Mouse (Mus musculus) liver (tissue): ENCODE data around the gene Rnf39.
"Not testable (repeated sequence)": the region's sequence is repeated elsewhere in the genome, so short reads cannot be mapped to it uniquely, and the experiment has no call there.

ENCODE experiments used
- DNase-seq: peaks from one replicate; pipeline ENCODE4 v3.0.0-alpha.2; 2020; ENCODE audit warnings: mixed read lengths

Gene Rnf39

GRCm38 (mm10) chr17:36988475-36988874, 45.8 kb downstream of the Rnf39 start:
- no peak for DNase-seq

GRCm38 (mm10) chr17:36989437-36989836, 46.7 kb downstream of the Rnf39 start, which contains the start of gene H2-M5:
TSS of gene H2-M5 (minus strand) at chr17:36989537.
- no peak for DNase-seq

GRCm38 (mm10) chr17:36990630-36991029, 47.9 kb downstream of the Rnf39 start:
- not testable (repeated sequence) for DNase-seq

- DNase-seq, result no peak
Observed at GRCm38 (mm10) chr17:36992336-36993104, 49.8 kb downstream of the Rnf39 start.

GRCm38 (mm10) chr17:36993770-36994325, 51.1 kb downstream of the Rnf39 start:
- no peak for DNase-seq

GRCm38 (mm10) chr17:36994528-36994927, 51.8 kb downstream of the Rnf39 start:
- DNase-seq, result no peak

- no peak for DNase-seq
Observed at GRCm38 (mm10) chr17:36995448-36995847, 52.7 kb downstream of the Rnf39 start.

- peak; percentile 79 for DNase-seq
Observed at GRCm38 (mm10) chr17:36997033-36997735, 54.5 kb downstream of the Rnf39 start.
